Mouse (Mus musculus) kidney, adult 2 months (tissue): ENCODE data around the gene Dido1.

Source experiments
- CTCF ChIP-seq: fragments of 200-500 bp; conservative IDR thresholded peaks from 2 replicates; pipeline ENCODE4 v1.5.1; 2011; ENCODE audit warnings: low read depth, mild to moderate bottlenecking, control low read depth, low read length, moderate library complexity, mixed read lengths; ENCODE audit not compliant: insufficient read depth, insufficient read length
- POLR2A ChIP-seq: fragments of 200-500 bp; IDR thresholded peaks from one replicate; pipeline ENCODE4 v1.6.1; 2011; ENCODE audit warnings: low read depth, low read length, control low read depth

GRCm38 (mm10) chr2:180654666-180655065, 55.1 kb downstream of the Dido1 start:
- TF ChIP-seq CTCF (no peak), POLR2A (no peak)
